Mouse (Mus musculus): Measurements from ENCODE around the gene Pde6b. TPM values are rescaled to one million over a fixed set of nuclear protein-coding genes. Genes with fewer than 3 reads are reported as not detected.

Gene Pde6b
- polyA plus RNA-seq (2012; rRNA removed): 0.03 TPM in 1 of 2 replicates, not detected in the other

DNA sequence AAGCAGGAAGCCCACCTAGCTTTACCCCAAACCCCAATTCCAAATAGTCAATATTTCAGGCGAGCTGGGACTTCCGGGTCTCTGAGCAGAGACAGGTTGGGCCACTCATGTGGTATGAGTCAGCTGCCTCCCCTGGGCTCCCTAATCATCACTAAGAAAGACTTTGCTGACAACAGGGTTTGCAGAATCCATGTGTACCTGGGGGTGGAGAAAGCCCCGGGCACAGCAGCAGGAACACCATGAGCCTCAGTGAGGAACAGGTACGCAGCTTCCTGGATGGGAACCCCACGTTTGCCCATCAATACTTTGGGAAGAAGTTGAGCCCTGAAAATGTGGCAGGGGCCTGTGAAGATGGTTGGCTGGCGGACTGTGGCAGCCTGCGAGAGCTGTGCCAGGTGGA, at the start of gene Pde6b:
Gene Pde6b, plus strand, starts transcription at position 191 of the 400 bp plus-strand sequence.
- WGBS: 72% methylated on average over 7 of the region's 7 CpGs
- DNase-seq (ENCODE audit: low read depth, low spot score): no peak

DNA sequence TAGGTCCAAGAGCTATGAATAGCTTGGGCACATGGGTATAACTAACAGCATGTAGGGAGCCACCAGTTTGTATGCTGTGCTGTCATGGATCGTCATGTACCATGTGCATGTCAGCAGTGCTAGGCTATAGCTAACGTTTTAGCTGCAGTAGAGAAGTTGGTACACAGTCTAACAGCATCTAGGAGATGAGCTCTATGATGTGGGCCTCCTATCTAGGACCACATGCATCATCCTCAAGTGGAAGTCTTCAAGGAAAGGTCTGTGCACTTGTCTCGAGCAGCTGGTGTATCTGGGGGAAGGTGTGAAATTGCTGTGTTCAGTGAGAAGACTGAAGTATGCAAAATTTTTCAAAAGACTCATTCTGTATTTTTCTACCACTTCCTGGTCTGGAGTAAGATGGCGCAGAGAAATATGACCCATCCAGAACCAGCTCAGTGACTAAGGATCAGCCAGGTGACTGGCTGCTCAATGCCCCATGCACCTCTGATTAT, 44.5 kb upstream of the Pde6b start:
- no peak for DNase-seq (ENCODE audit: low read depth, low spot score)
- 92% methylated on average over 4 of the region's 4 CpGs for WGBS

DNA sequence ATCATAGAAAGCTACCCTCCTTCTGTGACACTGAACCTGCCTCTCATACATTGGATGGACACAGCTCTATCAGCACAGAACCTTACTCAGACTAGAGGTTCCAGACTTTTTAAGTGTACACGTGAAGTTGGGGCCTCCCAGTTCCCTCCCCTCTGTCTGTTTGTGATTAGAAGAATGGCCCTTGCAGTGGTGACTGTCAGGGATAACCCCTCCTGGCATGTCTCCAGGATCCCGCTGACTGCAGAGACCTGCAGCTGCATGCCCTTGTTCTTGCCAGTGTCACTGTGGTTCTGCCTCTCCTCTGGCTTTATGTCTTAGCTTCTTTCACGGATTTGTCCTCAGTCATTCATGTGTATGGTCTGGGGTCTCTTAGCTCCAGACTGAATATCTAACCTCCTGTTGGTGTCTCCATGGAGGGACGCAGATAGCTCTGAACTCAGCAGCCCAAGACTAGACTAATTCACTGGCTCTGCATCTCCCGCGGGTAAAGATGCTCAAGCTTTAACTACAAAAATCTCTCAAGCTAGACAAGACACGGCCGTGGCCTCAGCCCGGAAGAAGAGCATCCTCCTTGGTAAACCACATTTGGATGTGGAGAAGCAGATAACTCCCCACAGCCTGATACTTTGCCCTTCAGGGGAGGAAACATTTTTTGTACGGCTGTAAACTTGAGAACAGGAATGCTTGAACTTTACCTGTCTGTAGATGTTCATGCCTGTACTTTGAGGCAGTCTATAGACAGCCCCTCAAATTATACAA, 42.7 kb upstream of the Pde6b start:
- 85% methylated on average over 10 of the region's 10 CpGs for WGBS
- no peak for DNase-seq (ENCODE audit: low read depth, low spot score)

DNA sequence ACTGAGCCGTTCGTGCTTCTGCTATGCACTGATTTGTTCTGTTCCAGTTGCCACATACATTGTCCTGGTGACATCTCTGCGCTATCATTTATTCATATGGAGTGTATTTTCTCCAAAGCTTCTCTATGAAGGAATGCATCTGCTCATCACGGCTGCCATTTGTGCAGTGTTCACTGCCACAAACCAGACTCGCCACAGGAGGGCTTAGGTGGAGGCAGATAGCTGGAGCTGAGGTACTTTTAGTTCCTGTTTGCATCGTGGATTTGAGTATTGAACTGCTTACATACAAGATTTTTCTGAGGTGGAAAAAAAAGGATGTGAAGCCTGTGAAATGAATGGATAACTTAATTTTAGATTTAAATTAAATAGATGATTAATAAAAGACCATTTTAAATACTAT, 40.3 kb upstream of the Pde6b start:
- no peak for DNase-seq (ENCODE audit: low read depth, low spot score)
- WGBS: 84% methylated on average over 6 of the region's 6 CpGs

DNA sequence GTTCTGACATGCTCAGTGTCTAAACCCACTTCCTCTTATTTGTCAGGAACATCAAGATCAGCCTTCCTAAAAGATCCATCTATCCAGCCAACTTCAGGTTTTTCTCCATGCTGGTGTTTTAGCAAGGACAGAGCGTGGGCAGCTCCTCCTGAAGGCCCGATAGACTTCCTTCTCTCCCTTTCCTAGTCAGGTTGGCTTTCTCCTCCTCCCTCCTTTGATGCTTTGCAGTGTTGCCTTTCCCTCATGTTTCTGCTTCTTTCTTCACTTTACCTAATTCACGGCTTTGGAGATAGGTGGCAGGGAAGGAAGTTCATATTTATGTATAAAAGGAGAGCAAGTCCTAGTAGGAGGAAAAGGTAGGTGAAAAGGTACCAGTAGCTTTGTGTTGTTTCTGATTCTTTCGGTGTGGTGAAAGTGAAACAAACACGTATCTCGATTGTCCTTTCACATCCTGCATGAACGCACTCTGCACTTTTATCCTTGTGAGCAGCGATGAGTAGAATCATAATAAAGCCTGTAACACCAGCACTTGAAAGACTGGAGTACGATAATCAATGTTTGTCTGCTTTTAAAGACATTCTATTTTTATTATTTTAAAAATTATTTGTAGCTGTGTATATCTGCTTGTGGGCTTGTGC, 38.6 kb upstream of the Pde6b start:
- no peak for DNase-seq (ENCODE audit: low read depth, low spot score)
- WGBS: 93% methylated on average over 9 of the region's 9 CpGs

DNA sequence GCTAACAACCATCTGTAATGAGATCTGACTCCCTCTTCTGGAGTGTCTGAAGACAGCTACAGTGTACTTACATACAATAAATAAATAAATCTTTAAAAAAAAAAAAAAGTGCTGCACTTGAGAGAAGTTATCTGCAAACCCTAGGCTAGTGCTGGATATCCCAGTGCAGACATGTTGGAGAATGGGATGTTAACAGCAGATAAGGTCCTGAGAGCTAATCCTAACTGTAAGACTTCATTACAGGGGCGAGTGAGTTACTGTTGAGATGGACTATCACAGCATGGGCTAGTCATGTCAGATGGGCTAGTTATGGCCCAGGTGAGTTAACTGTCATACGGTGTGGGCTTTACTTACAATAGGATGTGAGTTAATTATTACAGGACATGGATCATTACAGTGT, 34.1 kb upstream of the Pde6b start:
- 66% methylated on average over 2 of the region's 2 CpGs for WGBS
- no peak for DNase-seq (ENCODE audit: low read depth, low spot score)

DNA sequence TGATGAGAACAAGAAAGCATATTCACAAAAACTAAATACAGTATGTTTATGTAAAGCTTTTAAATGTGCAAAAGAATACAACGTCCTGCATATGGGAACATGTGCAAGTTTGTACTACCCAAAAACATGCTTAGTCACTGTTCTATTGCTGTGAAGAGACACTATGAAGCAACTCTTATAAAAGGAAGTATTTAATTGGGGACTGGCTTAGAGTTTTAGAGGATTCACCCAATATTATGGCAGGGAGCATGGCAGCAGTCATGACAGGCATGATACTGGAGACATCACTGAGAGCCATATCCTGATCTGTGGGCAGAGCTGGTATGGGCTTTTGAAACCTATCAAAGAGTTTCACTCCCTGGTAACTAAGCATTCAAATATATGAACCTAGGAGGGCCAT, 30.3 kb upstream of the Pde6b start:
- 94% methylated on average over 1 of the region's 1 CpGs for WGBS
- no peak for DNase-seq (ENCODE audit: low read depth, low spot score)

DNA sequence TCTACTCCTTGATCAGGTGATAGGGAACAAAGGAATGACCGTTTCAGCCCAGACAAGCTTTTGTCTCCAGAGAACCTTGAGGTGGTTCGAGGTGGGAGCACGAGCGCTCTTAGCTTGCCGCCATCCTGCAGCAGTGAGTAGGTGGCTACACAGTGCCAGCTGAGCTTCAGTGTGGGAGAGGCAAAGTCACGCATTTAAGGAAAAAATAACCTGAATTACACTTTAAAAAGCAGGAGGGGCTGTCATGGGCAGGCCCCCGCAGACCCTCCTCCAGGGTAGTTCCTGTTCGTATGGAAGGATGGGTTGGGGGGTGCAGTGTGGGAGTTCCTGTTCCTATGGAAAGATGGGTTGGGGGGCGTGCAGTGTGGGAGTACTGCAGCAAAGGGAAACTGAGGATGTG, 28.7 kb upstream of the Pde6b start:
- DNase-seq (ENCODE audit: low read depth, low spot score): no peak
- 86% methylated on average over 9 of the region's 9 CpGs for WGBS

DNA sequence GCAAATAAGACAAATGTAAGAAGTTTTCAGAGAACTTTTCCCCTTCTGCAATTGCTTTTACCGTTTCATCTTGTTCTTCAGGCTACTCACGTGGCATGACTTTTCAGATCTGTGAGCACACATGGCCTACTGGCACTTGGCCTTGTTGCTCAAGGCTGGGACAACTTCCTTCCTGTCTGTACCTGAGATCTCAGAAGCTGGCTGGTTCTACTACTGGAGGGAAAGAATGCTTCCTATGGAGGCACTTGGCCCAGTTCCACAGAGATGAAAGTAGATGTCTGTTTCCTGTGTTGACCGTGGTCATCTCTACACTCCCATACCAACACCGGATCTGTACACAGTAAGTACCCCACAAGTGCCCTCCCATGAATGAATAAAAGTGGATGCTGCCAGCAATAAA, 28.0 kb upstream of the Pde6b start:
- no peak for DNase-seq (ENCODE audit: low read depth, low spot score)
- WGBS: 87% methylated on average over 4 of the region's 4 CpGs

DNA sequence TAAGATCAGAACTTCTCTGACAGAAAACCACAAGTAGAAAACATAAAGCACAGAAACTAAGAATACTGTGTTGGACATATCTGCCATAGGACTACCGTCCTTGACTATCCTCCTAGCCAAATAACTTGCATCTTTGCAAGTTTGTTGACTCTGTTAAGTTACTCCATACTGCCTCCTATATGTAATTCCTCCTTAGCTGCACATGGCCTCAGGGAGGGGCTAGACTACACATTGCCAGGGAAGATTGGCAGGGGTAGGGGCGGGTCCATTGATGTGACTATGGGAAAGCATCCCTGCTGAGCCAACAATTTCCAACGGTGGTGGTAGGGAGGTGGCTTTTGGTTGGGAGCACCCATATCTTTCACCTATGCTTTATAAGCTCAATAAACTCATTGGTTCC, 25.9 kb upstream of the Pde6b start:
- WGBS: 17% methylated on average over 3 of the region's 3 CpGs
- no peak for DNase-seq (ENCODE audit: low read depth, low spot score)

DNA sequence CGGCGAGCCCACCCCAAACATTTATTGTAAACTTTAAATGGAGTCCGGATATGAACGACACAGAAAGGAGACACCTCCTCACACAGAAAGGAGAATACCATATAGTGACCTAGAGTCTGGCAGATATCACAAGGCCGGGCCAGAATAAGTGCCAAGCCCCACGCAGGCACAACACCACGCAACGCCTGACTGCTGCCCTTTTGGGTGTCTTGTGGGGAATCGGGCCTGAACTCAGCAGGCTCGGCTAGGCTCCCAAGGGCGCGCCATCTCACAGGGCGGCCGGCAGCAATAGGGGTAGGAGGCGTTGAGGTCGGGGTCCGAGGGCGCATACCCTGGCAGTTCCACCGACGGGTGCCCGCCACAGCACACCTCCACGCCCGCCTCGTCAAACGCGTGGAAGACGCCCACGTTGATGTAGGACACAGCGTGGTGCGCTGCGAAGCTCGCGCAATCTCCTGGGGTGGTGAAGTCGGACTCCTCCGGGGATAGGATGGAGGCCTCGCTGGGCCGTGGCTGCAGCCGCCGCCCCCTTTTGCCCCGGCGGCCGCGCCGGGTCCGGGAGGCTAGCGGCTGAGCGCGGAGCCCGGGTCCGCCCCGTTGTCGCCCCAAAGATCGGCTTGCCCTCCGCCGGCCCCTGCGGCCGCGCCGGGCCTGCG, 21.7 kb upstream of the Pde6b start:
- DNase-seq (ENCODE audit: low read depth, low spot score): no peak
- WGBS: 2% methylated on average over 60 of the region's 60 CpGs

DNA sequence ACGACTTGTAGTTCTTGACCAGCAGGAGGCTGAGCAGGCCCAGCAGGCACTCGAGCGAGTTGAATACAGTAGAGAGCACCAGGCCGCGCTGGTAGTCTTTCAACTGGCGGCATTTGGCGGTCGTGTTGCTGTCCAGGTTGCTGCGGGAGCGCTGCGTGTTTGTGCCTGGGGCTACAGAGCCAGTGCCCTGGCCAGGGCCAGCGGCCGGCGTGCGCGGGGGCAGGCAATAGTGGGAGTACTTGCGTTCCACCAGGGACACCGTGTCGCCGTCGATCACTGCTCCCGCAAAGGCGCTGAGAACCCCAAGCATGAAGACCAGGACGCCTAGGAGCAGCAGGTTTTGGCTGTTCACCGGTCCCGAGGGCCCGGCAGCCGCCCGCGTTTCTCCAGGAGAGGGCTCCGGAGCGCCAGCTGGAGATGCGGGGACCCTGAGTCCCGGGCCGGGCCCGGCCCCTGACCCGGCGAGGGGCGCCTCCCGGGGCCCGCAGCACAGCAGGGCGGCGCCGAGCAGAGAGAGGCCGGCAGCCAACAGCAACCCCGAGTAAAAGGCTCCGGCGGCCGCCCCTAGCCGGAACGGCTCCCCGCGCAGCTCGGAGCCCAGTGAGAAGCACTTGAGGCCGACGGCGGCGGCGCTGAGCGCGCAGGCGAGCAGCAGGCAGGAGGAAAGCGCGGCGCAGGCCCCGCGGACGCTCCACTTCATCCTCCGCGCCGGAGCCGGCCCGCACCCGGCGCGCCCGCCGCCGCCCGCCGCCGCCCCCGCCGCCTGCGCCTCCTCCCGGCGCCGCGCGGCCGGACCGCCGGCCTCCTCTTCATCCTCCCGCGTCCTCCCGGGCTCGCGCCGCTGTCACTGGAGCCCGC, 21.0 kb upstream of the Pde6b start:
- WGBS: under 1% methylated on average over 85 of the region's 100 CpGs
- DNase-seq (ENCODE audit: low read depth, low spot score): no peak

DNA sequence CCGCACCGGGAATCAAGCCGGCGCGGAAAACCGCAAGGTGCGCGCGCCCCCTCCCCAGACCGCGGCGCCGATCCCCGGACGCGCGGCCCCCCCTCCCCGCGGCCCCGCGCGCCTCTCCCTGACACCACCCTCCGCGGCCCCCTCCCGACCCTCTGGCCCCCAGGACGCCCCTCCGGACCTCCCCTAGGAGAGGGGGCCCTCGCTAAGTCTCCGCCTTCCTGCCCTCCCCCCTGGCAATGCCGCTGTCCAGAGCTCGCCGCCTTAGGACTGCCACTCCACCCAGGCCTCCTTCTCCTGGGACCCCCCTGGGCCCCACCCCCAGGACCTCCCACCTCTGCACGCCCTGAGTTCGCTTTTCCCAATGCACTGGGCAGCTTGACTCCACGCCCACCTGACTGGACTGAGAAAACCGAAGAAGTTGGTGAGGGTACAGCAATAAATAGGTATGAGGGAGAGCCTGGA, 20.3 kb upstream of the Pde6b start, which contains the start of gene Gm42517:
Gene Gm42517, minus strand, starts transcription at position 52 of the 462 bp plus-strand sequence.
- WGBS: 5% methylated on average over 33 of the region's 36 CpGs
- no peak for DNase-seq (ENCODE audit: low read depth, low spot score)

DNA sequence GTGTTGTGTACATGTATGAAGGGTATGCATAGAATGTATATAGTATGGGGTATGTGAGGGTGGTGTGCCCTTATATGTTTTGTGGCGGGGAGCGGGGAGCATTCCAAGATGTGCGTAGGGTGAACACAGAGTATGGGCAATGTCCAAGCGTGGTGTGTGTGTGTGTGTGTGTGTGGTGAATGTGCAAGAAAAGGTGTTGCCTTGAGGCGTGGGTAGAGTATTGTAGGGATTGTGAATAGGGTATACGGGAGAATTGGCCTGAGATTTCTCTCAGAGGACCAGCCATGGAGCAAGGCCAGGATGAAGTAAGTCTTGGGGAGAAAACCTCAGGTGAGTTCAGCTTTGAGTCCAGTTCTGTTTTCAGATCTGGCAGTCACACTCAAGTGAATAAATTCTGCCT, 19.7 kb upstream of the Pde6b start:
- WGBS: 6% methylated on average over 6 of the region's 6 CpGs
- no peak for DNase-seq (ENCODE audit: low read depth, low spot score)

DNA sequence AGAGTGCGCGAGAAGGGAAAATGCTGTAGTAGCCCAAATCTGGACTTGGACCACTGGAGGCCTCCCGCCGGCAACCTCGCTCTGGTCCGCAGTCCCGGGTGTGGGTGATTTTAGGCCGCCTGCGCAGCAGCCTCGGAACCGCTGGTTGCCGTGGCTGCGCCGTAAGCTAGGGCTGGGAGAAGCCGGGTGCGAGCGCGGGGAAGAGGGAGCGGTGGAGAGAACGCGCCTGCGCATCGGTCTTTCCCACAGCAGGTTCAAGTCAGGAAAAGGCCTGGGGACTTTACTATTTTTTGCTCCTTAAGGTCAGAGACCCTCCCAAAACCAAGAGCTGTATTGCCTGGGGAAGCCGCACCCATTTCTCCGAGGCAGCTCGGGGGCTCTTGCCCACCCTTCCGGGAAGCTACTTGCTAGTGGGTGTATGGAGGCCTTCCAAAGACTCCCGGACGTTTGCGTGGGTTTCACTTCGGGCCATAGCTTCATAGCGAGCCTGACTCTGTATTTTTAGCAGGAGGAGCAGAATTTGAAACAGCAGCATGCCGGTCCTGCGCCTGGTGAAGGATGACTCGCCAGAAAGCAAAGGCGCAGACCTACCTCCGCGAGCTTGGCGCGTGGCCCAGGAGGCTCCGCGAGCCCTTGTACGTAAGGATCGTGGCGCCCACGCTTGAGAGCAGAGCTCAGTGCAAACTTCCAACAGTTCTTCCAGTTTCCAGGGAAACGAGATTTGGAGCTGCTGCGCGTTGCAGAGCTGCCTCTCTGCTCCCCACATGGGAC, 19.2 kb upstream of the Pde6b start:
- no peak for DNase-seq (ENCODE audit: low read depth, low spot score)
- whole genome bisulfite sequencing: under 1% methylated on average over 49 of the region's 49 CpGs

DNA sequence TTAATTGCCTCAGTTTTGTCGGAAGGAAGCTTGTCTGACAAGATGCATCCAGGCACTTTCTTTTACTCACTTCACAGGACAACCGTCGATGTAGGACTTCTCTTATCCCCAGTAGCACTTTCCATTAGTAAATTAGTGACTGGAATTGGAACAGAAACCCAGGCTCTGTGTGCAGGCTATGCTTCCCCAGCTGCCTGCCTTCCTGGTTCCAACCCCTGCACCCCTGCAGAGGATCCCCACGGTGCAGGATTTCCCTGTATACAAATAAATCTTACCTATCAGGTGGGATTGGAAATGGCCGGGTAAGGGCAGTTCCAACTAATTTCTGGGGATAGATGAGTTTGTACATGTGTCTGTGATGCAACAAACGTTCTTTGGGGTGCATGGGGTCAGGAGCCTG, 18.2 kb upstream of the Pde6b start:
- WGBS: 3% methylated on average over 6 of the region's 6 CpGs
- no peak for DNase-seq (ENCODE audit: low read depth, low spot score)

DNA sequence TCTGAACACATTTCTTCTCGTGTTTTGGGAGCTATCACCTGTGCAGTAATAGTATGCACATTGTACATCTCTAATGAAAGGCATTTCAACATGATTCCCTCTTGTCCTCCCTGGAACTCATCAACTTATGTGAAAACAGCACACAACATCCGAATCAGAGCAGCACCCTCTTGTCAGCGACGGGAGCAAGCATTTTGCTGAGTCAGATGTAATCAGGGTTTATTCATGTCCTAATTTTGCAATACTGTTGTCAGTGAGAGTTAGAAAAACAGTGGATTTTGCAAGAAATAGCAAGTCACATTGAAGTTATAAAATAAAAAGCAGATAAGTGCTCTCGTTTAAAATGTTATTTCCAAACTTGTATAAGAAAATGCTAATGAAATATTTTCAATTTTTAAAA, 14.1 kb upstream of the Pde6b start:
- no peak for DNase-seq (ENCODE audit: low read depth, low spot score)
- WGBS: 67% methylated on average over 5 of the region's 5 CpGs

DNA sequence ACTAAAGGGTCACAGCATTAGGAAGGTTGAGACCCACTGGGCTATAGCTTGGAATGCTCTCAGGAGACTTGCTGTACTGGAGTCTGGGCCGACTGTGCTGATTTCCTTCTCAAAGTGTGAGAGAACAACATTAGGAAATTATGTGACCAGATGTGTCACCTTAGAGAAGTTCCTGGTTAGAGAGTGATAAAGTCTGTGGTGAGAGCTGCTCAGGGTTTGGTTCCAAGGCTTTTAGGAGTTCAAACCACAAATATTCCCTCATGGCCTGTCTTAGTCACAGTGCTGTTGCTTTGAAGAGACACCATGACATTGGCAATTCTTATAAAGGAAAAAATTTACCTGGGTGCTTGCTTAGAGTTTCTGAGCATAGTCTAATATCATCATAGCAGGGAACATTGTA, 12.1 kb upstream of the Pde6b start:
- DNase-seq (ENCODE audit: low read depth, low spot score): no peak
- WGBS: 59% methylated on average over 1 of the region's 1 CpGs

DNA sequence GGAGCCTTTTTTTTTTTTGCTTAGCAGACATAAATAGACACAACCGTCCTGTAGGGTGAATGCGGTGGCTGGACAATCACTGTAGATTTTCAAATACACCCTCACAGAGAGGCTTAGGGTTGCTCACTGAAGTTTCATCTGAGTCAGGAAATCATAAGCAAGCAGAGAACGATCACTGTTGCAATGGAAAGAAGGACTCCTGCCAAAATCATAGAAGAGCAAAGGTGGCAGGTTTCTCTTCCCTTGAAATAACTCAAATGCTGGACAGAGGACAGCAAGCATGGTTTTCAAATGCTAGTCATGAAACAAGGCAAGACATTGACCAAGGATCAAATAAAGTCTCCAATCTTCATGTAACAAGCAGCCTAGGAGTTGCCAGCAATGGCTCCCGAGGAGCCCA, 9.8 kb upstream of the Pde6b start:
- 75% methylated on average over 4 of the region's 4 CpGs for WGBS
- DNase-seq (ENCODE audit: low read depth, low spot score): no peak
